Mouse (Mus musculus): ENCODE measurements around the gene Mstn. TPM values are rescaled to one million over a fixed set of nuclear protein-coding genes. Genes with fewer than 3 reads are reported as not detected.
A peak's percentile ranks its signal among the peaks of the same experiment; 100 is the strongest.

The Mstn gene
- polyA plus RNA-seq, 1 experiment from 2014 or later, result 0.09 TPM

DNA sequence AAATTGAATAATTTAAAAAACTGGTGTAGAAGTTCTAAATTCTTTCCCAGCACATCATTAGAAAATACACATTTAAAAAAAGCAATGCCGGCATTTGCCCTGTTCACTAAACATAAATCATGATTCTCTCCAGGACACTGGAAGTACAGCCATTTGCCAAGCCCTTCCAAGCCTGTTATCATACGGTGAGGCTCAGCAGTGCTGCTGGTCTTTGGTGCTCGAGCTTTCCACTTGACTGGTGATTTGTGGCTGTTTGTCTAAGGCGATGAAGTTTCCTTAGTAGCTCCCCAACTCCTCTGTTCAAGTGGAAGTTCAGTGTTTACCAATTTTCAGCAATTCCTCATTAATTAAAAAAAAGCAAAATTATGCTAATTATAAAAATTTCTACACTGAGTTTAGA is 24.6 kb downstream of the Mstn start:
- H3K4me2 ChIP-seq (replicated peaks; ENCODE audit: low read depth, low read length), result no peak overlapping the region
- no peak overlapping the region for H3K27ac ChIP-seq (ENCODE audit: low read length)
- no peaks in the 10 kb centered on the region for H3K27me3 ChIP-seq (ENCODE audit: insufficient read depth, low read length)
- no peaks in the 10 kb centered on the region for H3K36me3 ChIP-seq (ENCODE audit: insufficient read depth, low read length)
- H3K9ac ChIP-seq (replicated peaks; ENCODE audit: low read length), result no peak overlapping the region
- WGBS, result 8% methylated on average over 4 of the region's 4 CpGs
- H3K9me3 ChIP-seq (ENCODE audit: low read length), result no peaks in the 10 kb centered on the region
- peaks cover 4% of the 10 kb centered on the region; the same call in 1 of the 2 replicates for H3K4me1 ChIP-seq (ENCODE audit: insufficient read depth, low read length)
- H3K4me3 ChIP-seq (ENCODE audit: low read length), result no peak overlapping the region
- ATAC-seq (ENCODE audit: low FRiP score, low TSS enrichment), result peak; percentile 90; the same call in 1 of the 2 replicates

DNA sequence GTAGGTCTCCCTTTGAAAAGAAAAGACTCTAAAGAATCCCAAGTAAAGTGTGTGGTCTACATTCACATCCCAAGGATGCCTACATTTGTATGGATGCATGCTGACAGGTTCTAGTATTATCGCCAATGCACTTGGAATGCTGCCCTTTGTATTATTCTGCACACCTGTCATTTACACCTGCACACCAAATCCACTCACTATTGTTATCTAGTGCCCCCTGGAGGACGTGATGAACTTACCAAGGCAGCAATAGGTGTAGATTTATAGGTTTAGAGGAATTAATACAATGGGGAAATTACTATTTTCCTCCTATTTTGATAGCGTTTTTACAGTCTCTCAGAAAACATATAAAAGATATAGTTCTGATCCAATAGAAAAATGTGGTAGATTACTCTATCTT is 31.7 kb downstream of the Mstn start:
- Histone ChIP-seq H3K4me2 (replicated peaks; ENCODE audit: low read depth, low read length) (no peak overlapping the region), H3K4me1 (ENCODE audit: insufficient read depth, low read length) (no peaks in the 10 kb centered on the region), H3K9ac (replicated peaks; ENCODE audit: low read length) (no peak overlapping the region), H3K27me3 (ENCODE audit: insufficient read depth, low read length) (no peaks in the 10 kb centered on the region), H3K4me3 (ENCODE audit: low read length) (no peak overlapping the region), H3K27ac (ENCODE audit: low read length) (no peak overlapping the region), H3K36me3 (ENCODE audit: insufficient read depth, low read length) (no peaks in the 10 kb centered on the region), H3K9me3 (ENCODE audit: low read length) (no peaks in the 10 kb centered on the region)
- WGBS, result 47% methylated on average over 3 of the region's 3 CpGs
- no peak for ATAC-seq (ENCODE audit: low FRiP score, low TSS enrichment)

- WGBS, result 80% methylated on average over 1 of the region's 1 CpGs
- Histone ChIP-seq H3K4me2 (replicated peaks; ENCODE audit: low read depth, low read length) (no peak overlapping the region), H3K4me3 (ENCODE audit: low read length) (no peak overlapping the region), H3K4me1 (ENCODE audit: insufficient read depth, low read length) (no peaks in the 10 kb centered on the region), H3K9ac (replicated peaks; ENCODE audit: low read length) (no peak overlapping the region), H3K27ac (ENCODE audit: low read length) (no peak overlapping the region), H3K27me3 (ENCODE audit: insufficient read depth, low read length) (no peaks in the 10 kb centered on the region), H3K36me3 (ENCODE audit: insufficient read depth, low read length) (no peaks in the 10 kb centered on the region), H3K9me3 (ENCODE audit: low read length) (no peaks in the 10 kb centered on the region)
- ATAC-seq (ENCODE audit: low FRiP score, low TSS enrichment), result no peak
These were observed 49.1 kb downstream of the Mstn start for GRCm38 (mm10) chr1:53110561-53110960.

Other genes with a start within 250 kb of the Mstn start
- gene Inpp1, start 244.0 kb upstream of the Mstn start, polyA plus RNA-seq (2015; fragmentation: Nextera tagmentation; extraction: Ambion mirVana), result 15.9 and 22.3 TPM in 2 replicates
- 24.4 and 27.5 TPM in 2 replicates for gene Hibch, start 216.7 kb upstream of the Mstn start, polyA plus RNA-seq (2015; fragmentation: Nextera tagmentation; extraction: Ambion mirVana)
- 10.4 and 11.2 TPM in 2 replicates for gene 1700019D03Rik, start 41.5 kb upstream of the Mstn start, polyA plus RNA-seq (2015; fragmentation: Nextera tagmentation; extraction: Ambion mirVana)
- gene 1700019A02Rik, start 126.0 kb downstream of the Mstn start, polyA plus RNA-seq (2015; fragmentation: Nextera tagmentation; extraction: Ambion mirVana), result not detected in 2 replicates
- gene Pms1, start 235.4 kb downstream of the Mstn start, polyA plus RNA-seq (2015; fragmentation: Nextera tagmentation; extraction: Ambion mirVana), result 18.6 and 20.7 TPM in 2 replicates
- 47.8 and 48.3 TPM in 2 replicates for gene Ormdl1, start 235.5 kb downstream of the Mstn start, polyA plus RNA-seq (2015; fragmentation: Nextera tagmentation; extraction: Ambion mirVana)
- gene Gm28778, start 235.5 kb downstream of the Mstn start, polyA plus RNA-seq (2015; fragmentation: Nextera tagmentation; extraction: Ambion mirVana), result not detected in 2 replicates

Data from kidney, embryonic 16.5 days (tissue).